Mouse (Mus musculus) heart, postnatal 0 days (tissue): ENCODE measurements around the gene Cdyl.

Experiments
- CTCF ChIP-seq: IDR thresholded peaks from 2 replicates; pipeline ENCODE4 v1.5.1; 2016; ENCODE audit warnings: antibody characterized with exemption, control low read depth, low read depth
- EP300 ChIP-seq: IDR thresholded peaks from 2 replicates; pipeline ENCODE4 v1.6.1; 2016; ENCODE audit warnings: antibody characterized with exemption, low read depth

GRCm38 (mm10) chr13:35798645-35799044 lies 139.0 kb downstream of the Cdyl start:
- TF ChIP-seq CTCF, result peak; percentile 58
- TF ChIP-seq EP300, result no peak
